Mouse (Mus musculus) stomach, embryonic 16.5 days (tissue): ENCODE measurements at regions not wholly inside any gene's neighbourhood (a gene's known extent, or its start where the extent isn't known, plus 50 kb on each side); places are given as distances from the start of the nearest gene placed in this dataset.
"Not testable (repeated sequence)": the region's sequence is repeated elsewhere in the genome, so short reads cannot be mapped to it uniquely, and the experiment has no call there.

Experiments
- ATAC-seq: fragments of 200-750 bp; cut with Nextera tagmentation; 2 replicates; pipeline ENCODE4 v1.8.0; 2017; ENCODE audit warnings: moderate number of reproducible peaks, moderate TSS enrichment; ENCODE audit not compliant: insufficient read depth, low FRiP score
- H3K27ac ChIP-seq: fragments of 300-500 bp; sonication (generic); 2 replicates; pipeline ENCODE4 v1.5.1; 2014; ENCODE audit warnings: low read length
- H3K27me3 ChIP-seq: fragments of 300-500 bp; sonication (generic); 2 replicates; pipeline ENCODE4 v1.6.1; 2014; ENCODE audit warnings: low read length, control low read depth, mixed read lengths; ENCODE audit not compliant: control insufficient read depth, insufficient read depth
- H3K36me3 ChIP-seq: fragments of 300-500 bp; sonication (generic); 2 replicates; pipeline ENCODE4 v1.6.1; 2014; ENCODE audit warnings: low read length; ENCODE audit not compliant: control insufficient read depth, insufficient read depth
- H3K4me1 ChIP-seq: fragments of 300-500 bp; sonication (generic); 2 replicates; pipeline ENCODE4 v1.6.1; 2014; ENCODE audit warnings: low read length, control low read depth, mixed read lengths; ENCODE audit not compliant: control insufficient read depth, insufficient read depth
- H3K4me2 ChIP-seq: fragments of 300-500 bp; sonication (generic); 2 replicates; pipeline ENCODE4 v1.6.1; 2014; ENCODE audit warnings: low read depth, low read length, mixed read lengths
- H3K4me3 ChIP-seq: fragments of 300-500 bp; sonication (generic); replicated peaks from 2 replicates; pipeline ENCODE4 v1.5.1; 2014; ENCODE audit warnings: mild to moderate bottlenecking, low read length
- H3K9ac ChIP-seq: fragments of 300-500 bp; sonication (generic); 2 replicates; pipeline ENCODE4 v1.6.1; 2014; ENCODE audit warnings: low read length
- H3K9me3 ChIP-seq: fragments of 300-500 bp; sonication (generic); replicated peaks from 2 replicates; pipeline ENCODE4 v1.6.1; 2016; ENCODE audit warnings: low read length, control low read depth; ENCODE audit not compliant: control insufficient read depth
- WGBS: fragments of 180-500 bp; shearing (Covaris S2); extraction: QIAGEN DNeasy Blood & Tissue Kit; methylation state at CpG from one replicate; pipeline ENCODE4 v1.1.7; 2014; 5-methylcytosine and 5-hydroxymethylcytosine counted together

- 82% methylated on average over 7 of the region's 7 CpGs for WGBS
- no peak for ATAC-seq
- Histone ChIP-seq H3K4me3 (no peak overlapping the region), H3K27me3 (no peaks in the 10 kb centered on the region), H3K27ac (no peak overlapping the region), H3K9me3 (no peaks in the 10 kb centered on the region), H3K4me1 (no peaks in the 10 kb centered on the region), H3K9ac (no peak overlapping the region), H3K36me3 (no peaks in the 10 kb centered on the region), H3K4me2 (no peak overlapping the region)
These were observed 55.9 kb downstream of the Tmem121 start for GRCm38 (mm10) chr12:113241373-113242193.

DNA sequence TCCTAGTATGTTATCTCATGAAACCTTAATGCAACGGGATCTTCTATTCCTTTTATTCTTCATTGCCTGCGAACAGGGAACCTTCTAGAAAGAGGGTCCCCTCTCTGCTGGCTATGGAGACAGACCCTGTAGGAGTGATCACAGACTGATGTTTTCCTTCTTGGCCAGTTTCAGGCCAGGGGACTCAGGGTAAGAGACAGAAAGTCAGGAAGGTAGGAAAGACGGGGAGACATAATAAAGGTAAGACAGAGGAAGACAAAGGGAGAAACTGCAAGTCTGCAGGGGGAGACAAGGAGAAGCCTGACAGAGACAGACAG lies 56.4 kb downstream of the Tmem121 start:
- no peak overlapping the region for H3K4me2 ChIP-seq
- ATAC-seq = no peak
- H3K27ac ChIP-seq = no peak overlapping the region
- 79% methylated on average over 3 of the region's 3 CpGs for WGBS
- no peak overlapping the region for H3K9ac ChIP-seq
- no peaks in the 10 kb centered on the region for H3K9me3 ChIP-seq
- H3K4me3 ChIP-seq = no peak overlapping the region
- H3K36me3 ChIP-seq = no peaks in the 10 kb centered on the region
- no peaks in the 10 kb centered on the region for H3K4me1 ChIP-seq
- no peaks in the 10 kb centered on the region for H3K27me3 ChIP-seq

DNA sequence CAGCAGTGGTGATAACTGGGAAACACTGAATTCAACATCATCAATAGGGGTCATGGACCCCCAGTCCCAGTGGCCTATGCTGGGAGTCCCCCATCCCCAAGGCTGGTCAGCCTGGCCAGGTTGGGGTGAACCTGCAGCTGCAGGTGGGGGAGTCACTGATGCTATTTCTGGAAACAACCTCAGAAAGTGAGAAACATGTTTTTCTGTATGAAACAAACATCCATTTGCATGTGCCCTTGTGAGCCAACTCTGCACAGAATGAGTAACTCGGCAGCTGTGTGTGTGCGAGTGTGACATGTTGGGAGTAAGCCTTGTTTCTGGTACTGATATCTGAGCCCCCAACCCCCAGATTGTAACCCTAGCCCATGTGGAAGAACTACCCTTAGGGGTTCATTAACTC lies 59.0 kb downstream of the Tmem121 start:
- Histone ChIP-seq H3K4me1 (no peaks in the 10 kb centered on the region), H3K4me3 (no peak overlapping the region), H3K9me3 (no peaks in the 10 kb centered on the region), H3K9ac (no peak overlapping the region), H3K27me3 (no peaks in the 10 kb centered on the region), H3K4me2 (no peak overlapping the region), H3K27ac (no peak overlapping the region), H3K36me3 (no peaks in the 10 kb centered on the region)
- WGBS = 98% methylated on average over 2 of the region's 2 CpGs
- no peak for ATAC-seq

DNA sequence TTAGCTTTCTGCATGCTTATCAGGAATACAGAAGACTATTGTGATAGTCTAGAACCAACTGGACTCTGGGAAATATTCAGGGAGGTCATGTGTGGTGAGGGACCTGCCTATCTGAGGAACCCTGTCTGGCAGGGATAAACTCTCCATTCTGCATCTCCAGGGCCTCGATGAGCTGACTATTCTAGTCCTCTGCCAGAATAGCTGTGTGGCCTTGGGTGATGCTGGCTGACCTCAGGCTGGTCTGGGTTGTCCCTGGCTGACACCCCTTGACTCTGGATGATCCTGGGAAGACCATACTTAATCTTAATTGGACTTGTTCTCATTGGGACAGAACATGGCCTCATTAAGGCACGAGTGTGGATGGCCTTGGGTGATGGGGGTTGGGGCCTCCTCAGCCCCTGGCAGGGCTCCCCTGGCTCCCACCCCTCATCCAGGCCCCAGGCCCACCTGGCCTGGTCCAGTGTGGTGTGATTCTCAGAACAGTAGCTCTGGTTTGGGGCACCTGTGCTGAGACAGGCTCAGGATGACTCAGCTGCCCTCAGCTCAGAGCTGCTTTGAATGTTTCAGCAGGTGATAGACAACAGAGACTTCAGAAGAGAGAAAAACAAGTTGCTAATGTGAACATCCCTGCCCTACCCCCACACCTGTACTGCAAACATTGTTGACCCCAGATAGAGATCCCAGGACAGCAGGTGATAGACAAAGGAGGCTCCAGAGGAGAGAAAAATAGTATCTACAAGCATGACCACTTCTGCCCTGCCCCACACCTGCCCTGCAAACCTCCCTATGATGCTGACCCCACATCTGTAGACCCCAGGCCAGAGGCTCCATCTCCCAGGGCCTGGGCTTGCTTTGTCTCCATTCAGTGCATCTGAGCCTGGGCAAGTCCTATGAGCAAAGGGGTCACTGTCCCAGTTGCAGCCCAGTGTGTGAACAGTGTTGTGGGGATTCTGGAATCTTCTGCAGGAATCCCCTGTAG lies 68.0 kb downstream of the Tmem121 start:
- H3K9ac ChIP-seq, H3K27ac ChIP-seq, H3K27me3 ChIP-seq, H3K4me1 ChIP-seq, H3K9me3 ChIP-seq, H3K4me3 ChIP-seq, H3K4me2 ChIP-seq, ATAC-seq, H3K36me3 ChIP-seq: not testable (repeated sequence)
- WGBS = 72% methylated on average over 2 of the region's 2 CpGs

DNA sequence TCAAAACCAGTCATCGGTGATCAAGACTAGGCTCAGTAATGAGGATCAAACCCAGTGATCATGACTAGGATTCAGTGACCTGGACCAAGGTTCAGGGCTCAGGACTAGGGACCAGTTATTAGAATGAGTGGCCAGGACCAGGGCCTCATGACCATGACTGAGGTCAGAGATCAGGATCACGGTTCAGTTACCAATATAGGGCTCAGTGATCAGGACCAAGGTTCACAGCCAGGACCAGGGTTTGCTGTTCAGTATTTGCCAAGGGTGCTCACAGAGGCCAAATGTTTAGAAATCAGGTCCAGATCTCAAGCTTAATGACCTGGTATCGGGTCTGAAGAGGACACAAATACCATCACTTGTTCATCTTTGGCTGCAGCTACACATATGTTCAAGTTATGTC lies 69.6 kb downstream of the Tmem121 start:
- Histone ChIP-seq H3K27ac (no peak overlapping the region), H3K9me3 (no peaks in the 10 kb centered on the region), H3K27me3 (no peaks in the 10 kb centered on the region), H3K4me1 (no peaks in the 10 kb centered on the region), H3K4me3 (no peak overlapping the region), H3K36me3 (no peaks in the 10 kb centered on the region), H3K4me2 (no peak overlapping the region), H3K9ac (no peak overlapping the region)
- ATAC-seq = no peak
- WGBS = 93% methylated on average over 3 of the region's 3 CpGs

DNA sequence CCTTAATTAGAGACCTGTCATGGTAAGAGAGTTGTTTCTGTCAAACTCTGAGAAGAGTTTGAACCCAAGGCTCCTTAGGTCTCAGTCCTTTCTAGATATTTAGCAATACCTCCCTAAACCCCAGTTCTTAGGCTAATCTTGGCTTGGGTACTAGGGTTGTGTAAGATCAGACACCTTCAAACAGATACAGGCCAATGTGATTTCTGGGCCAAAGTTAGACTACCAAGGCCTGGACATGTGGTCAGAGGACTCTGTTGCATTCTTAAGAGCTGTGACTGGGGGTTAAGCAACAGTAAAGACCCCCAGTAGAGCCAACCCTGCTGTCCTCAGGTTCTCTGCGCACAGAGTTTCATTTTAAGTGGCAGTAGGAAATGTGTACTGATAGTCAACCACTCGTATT lies 70.9 kb downstream of the Tmem121 start:
- H3K9me3 ChIP-seq = no peaks in the 10 kb centered on the region
- H3K9ac ChIP-seq = no peak overlapping the region
- ATAC-seq = no peak
- WGBS = 67% methylated on average over 2 of the region's 2 CpGs
- no peaks in the 10 kb centered on the region for H3K27me3 ChIP-seq
- H3K4me3 ChIP-seq = no peak overlapping the region
- H3K36me3 ChIP-seq = no peaks in the 10 kb centered on the region
- H3K4me1 ChIP-seq = no peaks in the 10 kb centered on the region
- H3K27ac ChIP-seq = no peak overlapping the region
- H3K4me2 ChIP-seq = no peak overlapping the region

- Histone ChIP-seq H3K27ac (no peak overlapping the region), H3K9me3 (no peaks in the 10 kb centered on the region), H3K4me2 (no peak overlapping the region), H3K36me3 (no peaks in the 10 kb centered on the region), H3K27me3 (no peaks in the 10 kb centered on the region), H3K4me3 (no peak overlapping the region), H3K9ac (no peak overlapping the region), H3K4me1 (no peaks in the 10 kb centered on the region)
- ATAC-seq = no peak
- WGBS = 64% methylated on average over 2 of the region's 2 CpGs
These were observed 71.5 kb downstream of the Tmem121 start for GRCm38 (mm10) chr12:113257243-113257642.

DNA sequence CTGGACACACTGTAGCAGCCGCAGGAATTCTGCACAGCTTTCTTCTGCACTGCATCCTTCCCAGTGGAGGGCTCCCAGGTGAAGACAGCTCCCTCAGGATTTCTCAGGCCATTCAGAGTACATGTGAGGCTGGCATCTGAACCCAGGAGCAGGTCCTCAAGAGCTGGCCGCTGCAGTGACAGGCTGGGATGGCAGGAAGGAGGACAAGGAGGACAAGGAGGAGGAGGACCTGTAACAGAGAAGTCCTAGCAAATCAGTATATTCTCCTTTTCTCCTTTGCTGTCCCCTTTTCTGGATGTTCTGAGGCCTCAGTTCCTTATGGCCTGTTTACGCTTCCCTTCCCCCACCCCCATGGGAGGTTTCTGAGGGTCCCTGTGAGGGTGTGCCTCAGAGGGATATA lies 73.7 kb downstream of the Tmem121 start:
- H3K4me3 ChIP-seq = no peak overlapping the region
- H3K27me3 ChIP-seq = no peaks in the 10 kb centered on the region
- 82% methylated on average over 3 of the region's 3 CpGs for WGBS
- H3K36me3 ChIP-seq = no peaks in the 10 kb centered on the region
- H3K27ac ChIP-seq = no peak overlapping the region
- no peak for ATAC-seq
- H3K9me3 ChIP-seq = no peaks in the 10 kb centered on the region
- H3K4me1 ChIP-seq = no peaks in the 10 kb centered on the region
- H3K4me2 ChIP-seq = no peak overlapping the region
- H3K9ac ChIP-seq = no peak overlapping the region

DNA sequence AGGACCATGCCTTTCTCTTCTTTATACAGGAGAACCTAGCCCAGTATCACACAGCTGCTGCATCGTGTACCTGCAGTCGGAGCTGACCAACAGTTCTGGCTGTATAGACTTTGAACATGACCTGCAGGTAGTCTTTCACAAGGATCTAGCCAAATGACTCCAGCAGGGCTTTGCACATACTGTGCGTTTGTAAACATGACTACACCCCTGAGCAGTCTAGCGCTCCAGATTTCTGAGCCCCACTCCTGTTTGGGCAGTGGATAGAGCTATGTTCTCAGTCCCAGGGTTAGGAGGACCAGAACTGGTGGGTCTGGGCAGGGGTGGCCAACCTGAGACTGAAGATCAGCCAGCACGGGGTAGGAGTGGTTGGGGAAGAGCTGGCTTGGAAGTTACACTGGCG lies 74.6 kb downstream of the Tmem121 start:
- Histone ChIP-seq H3K27me3 (no peaks in the 10 kb centered on the region), H3K27ac (no peak overlapping the region), H3K4me2 (no peak overlapping the region), H3K9me3 (no peaks in the 10 kb centered on the region), H3K4me1 (no peaks in the 10 kb centered on the region), H3K4me3 (no peak overlapping the region), H3K9ac (no peak overlapping the region), H3K36me3 (no peaks in the 10 kb centered on the region)
- WGBS = 82% methylated on average over 6 of the region's 6 CpGs
- no peak for ATAC-seq
